Mouse (Mus musculus): ENCODE measurements around the gene Gm21992.
"Not testable (repeated sequence)": the region's sequence is repeated elsewhere in the genome, so short reads cannot be mapped to it uniquely, and the experiment has no call there.

Gene Gm21992

GRCm38 (mm10) chr19:4813015-4813414 is 1.6 kb upstream of the Gm21992 start:
- peak; percentile 86 for DNase-seq (ENCODE audit: low read depth, low spot score)

- DNase-seq (ENCODE audit: low read depth, low spot score) = peak; percentile 58
Measured at GRCm38 (mm10) chr19:4812334-4812949, 1.0 kb upstream of the Gm21992 start.

- DNase-seq (ENCODE audit: low read depth, low spot score) = no peak
Measured at GRCm38 (mm10) chr19:4811909-4812242, 464 bp upstream of the Gm21992 start.

- no peak for DNase-seq (ENCODE audit: low read depth, low spot score)
Measured at GRCm38 (mm10) chr19:4810746-4811062, 708 bp downstream of the Gm21992 start.

GRCm38 (mm10) chr19:4810309-4810708 is 1.1 kb downstream of the Gm21992 start:
- DNase-seq (ENCODE audit: low read depth, low spot score) = peak; percentile 98

- DNase-seq (ENCODE audit: low read depth, low spot score) = no peak
Measured at GRCm38 (mm10) chr19:4803283-4803682, 8.1 kb downstream of the Gm21992 start.

GRCm38 (mm10) chr19:4802691-4803091 is 8.7 kb downstream of the Gm21992 start:
- no peak for DNase-seq (ENCODE audit: low read depth, low spot score)

- no peak for DNase-seq (ENCODE audit: low read depth, low spot score)
Measured at GRCm38 (mm10) chr19:4799083-4799482, 12.3 kb downstream of the Gm21992 start.

- DNase-seq (ENCODE audit: low read depth, low spot score) = no peak
Measured at GRCm38 (mm10) chr19:4797846-4798245, 13.6 kb downstream of the Gm21992 start.

GRCm38 (mm10) chr19:4795929-4796328 is 15.5 kb downstream of the Gm21992 start:
- no peak for DNase-seq (ENCODE audit: low read depth, low spot score)

GRCm38 (mm10) chr19:4793831-4794422 is 17.5 kb downstream of the Gm21992 start, which contains the start of gene Rbm4:
Rbm4 (minus strand) TSS chr19:4793901.
- peak; percentile 99 for DNase-seq (ENCODE audit: low read depth, low spot score)

GRCm38 (mm10) chr19:4793281-4793830 is 18.1 kb downstream of the Gm21992 start:
- DNase-seq (ENCODE audit: low read depth, low spot score) = no peak

- DNase-seq (ENCODE audit: low read depth, low spot score) = no peak
Measured at GRCm38 (mm10) chr19:4786313-4786712, 25.1 kb downstream of the Gm21992 start.

GRCm38 (mm10) chr19:4785206-4785605 is 26.2 kb downstream of the Gm21992 start:
- DNase-seq (ENCODE audit: low read depth, low spot score) = peak; percentile 38

- DNase-seq (ENCODE audit: low read depth, low spot score) = no peak
Measured at GRCm38 (mm10) chr19:4782891-4783290, 28.5 kb downstream of the Gm21992 start.

- DNase-seq (ENCODE audit: low read depth, low spot score) = no peak
Measured at GRCm38 (mm10) chr19:4772785-4773184, 38.6 kb downstream of the Gm21992 start.

GRCm38 (mm10) chr19:4767507-4768148 is 43.8 kb downstream of the Gm21992 start:
- DNase-seq (ENCODE audit: low read depth, low spot score) = no peak

- peak; percentile 54 for DNase-seq (ENCODE audit: low read depth, low spot score)
Measured at GRCm38 (mm10) chr19:4762876-4763275, 48.5 kb downstream of the Gm21992 start.

GRCm38 (mm10) chr19:4760544-4760943 is 50.9 kb downstream of the Gm21992 start:
- DNase-seq (ENCODE audit: low read depth, low spot score) = not testable (repeated sequence)

GRCm38 (mm10) chr19:4756921-4757320 is 54.5 kb downstream of the Gm21992 start:
- DNase-seq (ENCODE audit: low read depth, low spot score) = no peak

GRCm38 (mm10) chr19:4756193-4756911 is 55.1 kb downstream of the Gm21992 start, which contains the start of gene Rbm4b:
Rbm4b (plus strand) TSS chr19:4756497.
- peak; percentile 96 for DNase-seq (ENCODE audit: low read depth, low spot score)

- DNase-seq (ENCODE audit: low read depth, low spot score) = peak; percentile 92
Measured at GRCm38 (mm10) chr19:4755565-4756192, 55.7 kb downstream of the Gm21992 start.
